Mouse (Mus musculus): ENCODE results near the gene Sod3. TPM values are rescaled to one million over a fixed set of nuclear protein-coding genes. Genes with fewer than 3 reads are reported as not detected.

The Sod3 gene
- total and polyA plus RNA-seq, 3 experiments: not detected

GRCm38 (mm10) chr5:52332120-52332519 is 31.5 kb upstream of the Sod3 start:
- no peak for TF ChIP-seq MEF2A (IDR thresholded peaks at IDR 0.05; ENCODE audit: extremely low read depth, insufficient replicate concordance, low read depth, low read length, poor library complexity, severe bottlenecking)
- TF ChIP-seq GATA1 (IDR thresholded peaks at IDR 0.05; ENCODE audit: low read depth, low read length): no peak
- TF ChIP-seq MAFK (IDR thresholded peaks at IDR 0.05; ENCODE audit: borderline replicate concordance, low read depth, low read length): no peak
- TF ChIP-seq E2F4 (IDR thresholded peaks at IDR 0.05; ENCODE audit: borderline replicate concordance, low read depth, low read length): no peak
- no peak for TF ChIP-seq NRF1 (IDR thresholded peaks at IDR 0.05; ENCODE audit: insufficient read depth, low read depth, low read length, poor library complexity, severe bottlenecking)
- TF ChIP-seq KAT2A (conservative IDR thresholded peaks at IDR 0.05; ENCODE audit: low read depth, low read length): no peak
- no peak for TF ChIP-seq SMC3 (IDR thresholded peaks at IDR 0.05; ENCODE audit: low read depth, low read length)
- H3K4me3 ChIP-seq (ENCODE audit: control insufficient read depth in 1 of 2, insufficient read depth in 1 of 2, low read depth in 2 of 2, low read length in 2 of 2): no peak overlapping the region
- no peaks in the 10 kb centered on the region for H3K9me3 ChIP-seq (replicated peaks; ENCODE audit: insufficient read depth, low read length)
- no peak for DNase-seq (ENCODE audit: low read depth, low spot score)
- no peaks in the 10 kb centered on the region for H3K79me2 ChIP-seq (ENCODE audit: control insufficient read depth, insufficient read depth, low read length, poor library complexity)
- H3K4me1 ChIP-seq (ENCODE audit: control insufficient read depth in 1 of 2, insufficient read depth in 2 of 2, low read length in 2 of 2): no peaks in the 10 kb centered on the region
- no peaks in the 10 kb centered on the region for H3K36me3 ChIP-seq (ENCODE audit: control insufficient read depth in 1 of 2, insufficient read depth in 2 of 2, low read length in 2 of 2)
- no peak overlapping the region for H3K27ac ChIP-seq (ENCODE audit: control insufficient read depth, low read depth, low read length)
- H3K9ac ChIP-seq (ENCODE audit: control insufficient read depth, low read depth, low read length, poor library complexity, severe bottlenecking): no peak overlapping the region
- no peaks in the 10 kb centered on the region; a peak in 1 of 4 replicates for H3K27me3 ChIP-seq (ENCODE audit: control insufficient read depth in 1 of 2, insufficient read depth in 2 of 2, low read length in 2 of 2)

DNA sequence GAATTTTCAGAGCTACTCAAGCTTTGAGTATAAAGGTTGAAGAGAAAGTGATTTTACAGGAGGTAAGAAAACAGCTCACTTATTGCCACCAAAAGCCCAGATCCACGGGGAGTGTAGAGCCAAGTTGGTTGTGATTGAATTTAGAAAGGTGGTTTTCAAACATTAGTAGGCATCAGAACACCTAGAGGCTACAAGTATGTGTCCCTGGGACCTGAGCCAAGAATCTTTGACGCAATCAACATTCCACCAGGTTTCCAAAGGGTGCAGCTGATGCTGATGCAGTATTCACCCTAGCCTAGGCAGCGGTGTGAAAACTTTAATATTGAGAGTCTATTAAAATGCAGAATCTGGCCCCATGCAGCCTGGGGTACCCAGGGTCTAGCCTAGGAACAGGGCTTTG is 28.0 kb upstream of the Sod3 start:
- no peak for TF ChIP-seq MEF2A (IDR thresholded peaks at IDR 0.05; ENCODE audit: extremely low read depth, insufficient replicate concordance, low read depth, low read length, poor library complexity, severe bottlenecking)
- no peak for TF ChIP-seq SIN3A (IDR thresholded peaks at IDR 0.05; ENCODE audit: low read length)
- TF ChIP-seq RAD21 (IDR thresholded peaks at IDR 0.05; ENCODE audit: low read depth, low read length): no peak
- no peak for TF ChIP-seq CHD1 (IDR thresholded peaks at IDR 0.05; ENCODE audit: low read depth, low read length)
- no peak for TF ChIP-seq ZMIZ1 (IDR thresholded peaks at IDR 0.05; ENCODE audit: low read depth, low read length)
- TF ChIP-seq TAL1 (IDR thresholded peaks at IDR 0.05; ENCODE audit: low read length): no peak
- TF ChIP-seq BHLHE40 (IDR thresholded peaks at IDR 0.05; ENCODE audit: borderline replicate concordance, low read depth, low read length): no peak
- TF ChIP-seq ETS1 (IDR thresholded peaks at IDR 0.05; ENCODE audit: low read depth, low read length): no peak
- no peak for TF ChIP-seq ZKSCAN1 (IDR thresholded peaks at IDR 0.05; ENCODE audit: low read depth, low read length)
- TF ChIP-seq TBP (IDR thresholded peaks at IDR 0.05; ENCODE audit: low read depth, low read length): no peak
- no peak for TF ChIP-seq POLR2AphosphoS2 (IDR thresholded peaks at IDR 0.05; ENCODE audit: low read length)
- no peak for TF ChIP-seq NELFE (IDR thresholded peaks at IDR 0.05; ENCODE audit: low read depth, low read length)
- TF ChIP-seq GATA1 (IDR thresholded peaks at IDR 0.05; ENCODE audit: low read depth, low read length): no peak
- TF ChIP-seq GABPA (IDR thresholded peaks at IDR 0.05; ENCODE audit: low read depth, low read length): no peak
- TF ChIP-seq EP300 (IDR thresholded peaks at IDR 0.05; ENCODE audit: low read depth in 1 of 2, low read length in 2 of 2): no peak
- no peak for TF ChIP-seq MXI1 (IDR thresholded peaks at IDR 0.05; ENCODE audit: low read depth, low read length)
- TF ChIP-seq USF1 (IDR thresholded peaks at IDR 0.05; ENCODE audit: low read depth, low read length): no peak
- TF ChIP-seq ZNF384 (IDR thresholded peaks at IDR 0.05; ENCODE audit: low read depth, low read length): no peak
- TF ChIP-seq SMC3 (IDR thresholded peaks at IDR 0.05; ENCODE audit: low read depth, low read length): no peak

More for the DNA sequence above, 28.0 kb upstream of the Sod3 start:
- Histone ChIP-seq H3K36me3 (ENCODE audit: control insufficient read depth in 1 of 2, insufficient read depth in 2 of 2, low read length in 2 of 2) (no peaks in the 10 kb centered on the region), H3K27me3 (ENCODE audit: control insufficient read depth in 1 of 2, insufficient read depth in 2 of 2, low read length in 2 of 2) (no peaks in the 10 kb centered on the region; a peak in 1 of 4 replicates), H3K9ac (ENCODE audit: control insufficient read depth, low read depth, low read length, poor library complexity, severe bottlenecking) (no peak overlapping the region), H3K4me3 (ENCODE audit: control insufficient read depth in 1 of 2, insufficient read depth in 1 of 2, low read depth in 2 of 2, low read length in 2 of 2) (no peak overlapping the region), H3K4me1 (ENCODE audit: control insufficient read depth in 1 of 2, insufficient read depth in 2 of 2, low read length in 2 of 2) (no peaks in the 10 kb centered on the region), H3K27ac (ENCODE audit: control insufficient read depth, low read depth, low read length) (no peak overlapping the region), H3K79me2 (ENCODE audit: control insufficient read depth, insufficient read depth, low read length, poor library complexity) (no peaks in the 10 kb centered on the region), H3K9me3 (replicated peaks; ENCODE audit: insufficient read depth, low read length) (no peaks in the 10 kb centered on the region)
- DNase-seq (ENCODE audit: low read depth, low spot score): no peak

Data from MEL (cell line).